Mouse (Mus musculus): ENCODE results near the gene Pex14. TPM values are rescaled to one million over a fixed set of nuclear protein-coding genes. Genes with fewer than 3 reads are reported as not detected.
"Not testable (repeated sequence)": the region's sequence is repeated elsewhere in the genome, so short reads cannot be mapped to it uniquely, and the experiment has no call there.

Gene Pex14
- total RNA-seq, 2 experiments from 2014 or later, result 67.9 to 74.0 TPM

- peak; percentile 94 for DNase-seq
Observed at GRCm38 (mm10) chr4:149103875-149104561, 4.3 kb upstream of the Pex14 start, which contains the start of gene Dffa. Gene Dffa (plus strand): TSS chr4:149104146.

GRCm38 (mm10) chr4:149101456-149101855 lies 1.8 kb upstream of the Pex14 start:
- no peak for DNase-seq

GRCm38 (mm10) chr4:149100449-149100848 lies 773 bp upstream of the Pex14 start:
- not testable (repeated sequence) for DNase-seq

- peak; percentile 29 for DNase-seq
Observed at GRCm38 (mm10) chr4:149098571-149098970, 1.1 kb downstream of the Pex14 start.

- peak; percentile 53 for DNase-seq
Observed at GRCm38 (mm10) chr4:149097956-149098355, 1.7 kb downstream of the Pex14 start.

- no peak for DNase-seq
Observed at GRCm38 (mm10) chr4:149091364-149091763, 8.3 kb downstream of the Pex14 start.

GRCm38 (mm10) chr4:149085381-149085780 lies 14.3 kb downstream of the Pex14 start:
- DNase-seq, result peak; percentile 47

- DNase-seq, result peak; percentile 92
Observed at GRCm38 (mm10) chr4:149081528-149081927, 18.1 kb downstream of the Pex14 start.

GRCm38 (mm10) chr4:149080111-149080510 lies 19.6 kb downstream of the Pex14 start:
- no peak for DNase-seq

- no peak for DNase-seq
Observed at GRCm38 (mm10) chr4:149079629-149080028, 20.0 kb downstream of the Pex14 start.

- DNase-seq, result peak; percentile 52
Observed at GRCm38 (mm10) chr4:149078261-149078660, 21.4 kb downstream of the Pex14 start.

GRCm38 (mm10) chr4:149075871-149076575 lies 23.7 kb downstream of the Pex14 start:
- peak; percentile 84 for DNase-seq

GRCm38 (mm10) chr4:149075073-149075472 lies 24.6 kb downstream of the Pex14 start:
- DNase-seq, result no peak

GRCm38 (mm10) chr4:149066672-149067551 lies 32.8 kb downstream of the Pex14 start:
- DNase-seq, result no peak

GRCm38 (mm10) chr4:149064061-149064854 lies 35.4 kb downstream of the Pex14 start:
- no peak for DNase-seq

- DNase-seq, result no peak
Observed at GRCm38 (mm10) chr4:149062406-149063318, 37.0 kb downstream of the Pex14 start.

- no peak for DNase-seq
Observed at GRCm38 (mm10) chr4:149061432-149061718, 38.3 kb downstream of the Pex14 start.

GRCm38 (mm10) chr4:149060621-149061431 lies 38.9 kb downstream of the Pex14 start:
- no peak for DNase-seq

GRCm38 (mm10) chr4:149059713-149060112 lies 40.0 kb downstream of the Pex14 start:
- no peak for DNase-seq

GRCm38 (mm10) chr4:149058298-149058697 lies 41.4 kb downstream of the Pex14 start:
- no peak for DNase-seq

Measured in adrenal gland, postnatal 10 days (tissue).